Mouse (Mus musculus) gastrocnemius, adult 8-10 months (tissue): Measurements from ENCODE around the gene Cep97. TPM values are rescaled to one million over a fixed set of nuclear protein-coding genes. Genes with fewer than 3 reads are reported as not detected.
A peak's percentile ranks its signal among the peaks of the same experiment; 100 is the strongest.
"Not testable (repeated sequence)": the region's sequence is repeated elsewhere in the genome, so short reads cannot be mapped to it uniquely, and the experiment has no call there.

ENCODE experiments used
- DNase-seq, 2 experiments: peaks; one replicate each; pipeline ENCODE4 v3.0.0; 2022; ENCODE audit warnings: low spot score in 2 of 2
- total RNA-seq, 4 experiments: library from RNA; stranded (reverse); gene quantifications; 2 replicates each; pipeline ENCODE4 v1.2.4; 2022

The Cep97 gene
- total RNA-seq, 4 experiments from 2014 or later, result 4.3 to 7.2 (median 5.5) TPM

GRCm38 (mm10) chr16:55947876-55948410, 13.3 kb upstream of the Cep97 start:
- DNase-seq, result not testable (repeated sequence)

GRCm38 (mm10) chr16:55947266-55947665, 12.6 kb upstream of the Cep97 start:
- no peak for DNase-seq

GRCm38 (mm10) chr16:55940781-55941180, 6.1 kb upstream of the Cep97 start:
- no peak for DNase-seq

- DNase-seq, result no peak
These were observed 5.0 kb upstream of the Cep97 start for GRCm38 (mm10) chr16:55939703-55940102.

- DNase-seq, result no peak
These were observed 4.1 kb upstream of the Cep97 start for GRCm38 (mm10) chr16:55938761-55939160.

GRCm38 (mm10) chr16:55933681-55934343, 843 bp downstream of the Cep97 start:
- peak; percentile 8 to 13 for DNase-seq

GRCm38 (mm10) chr16:55924010-55924409, 10.6 kb downstream of the Cep97 start:
- DNase-seq, result no peak

GRCm38 (mm10) chr16:55922079-55922478, 12.6 kb downstream of the Cep97 start:
- DNase-seq, result no peak

GRCm38 (mm10) chr16:55914716-55915115, 19.9 kb downstream of the Cep97 start:
- DNase-seq, result no peak

GRCm38 (mm10) chr16:55910208-55910793, 24.4 kb downstream of the Cep97 start:
- no peak for DNase-seq

GRCm38 (mm10) chr16:55906928-55907679, 27.6 kb downstream of the Cep97 start:
- DNase-seq, result no peak

- DNase-seq, result no peak
These were observed 29.3 kb downstream of the Cep97 start for GRCm38 (mm10) chr16:55905370-55905769.

- DNase-seq, result no peak
These were observed 32.6 kb downstream of the Cep97 start for GRCm38 (mm10) chr16:55901839-55902756.

- no peak for DNase-seq
These were observed 36.2 kb downstream of the Cep97 start for GRCm38 (mm10) chr16:55898385-55899002.

- no peak for DNase-seq
These were observed 39.0 kb downstream of the Cep97 start for GRCm38 (mm10) chr16:55895651-55896095.

GRCm38 (mm10) chr16:55894893-55895650, 39.6 kb downstream of the Cep97 start, which contains the start of gene Nxpe3:
TSS of gene Nxpe3 (minus strand) at chr16:55895285.
- DNase-seq, result peak; percentile 75 to 78

- no peak for DNase-seq
These were observed 40.1 kb downstream of the Cep97 start for GRCm38 (mm10) chr16:55894536-55894892.

- DNase-seq, result no peak
These were observed 41.1 kb downstream of the Cep97 start for GRCm38 (mm10) chr16:55893410-55894107.

GRCm38 (mm10) chr16:55892484-55892883, 42.2 kb downstream of the Cep97 start:
- DNase-seq, result no peak
